Mouse (Mus musculus) hindbrain, embryonic 13.5 days (tissue): ENCODE measurements around the gene Wdr4. TPM values are rescaled to one million over a fixed set of nuclear protein-coding genes. Genes with fewer than 3 reads are reported as not detected.

Experiments used
- ATAC-seq: fragments of 200-750 bp; cut with Nextera tagmentation; 2 replicates; pipeline ENCODE4 v1.8.0; 2017; ENCODE audit warnings: moderate TSS enrichment; ENCODE audit not compliant: low FRiP score
- H3K27ac ChIP-seq: fragments of 300-500 bp; sonication (generic); 2 replicates; pipeline ENCODE4 v1.5.1; 2015; ENCODE audit warnings: inconsistent platforms, mild to moderate bottlenecking, moderate library complexity
- H3K27me3 ChIP-seq: fragments of 300-500 bp; sonication (generic); 2 replicates; pipeline ENCODE4 v1.6.1; 2015; ENCODE audit warnings: mild to moderate bottlenecking, inconsistent platforms
- H3K36me3 ChIP-seq: fragments of 300-500 bp; sonication (generic); 2 replicates; pipeline ENCODE4 v1.6.1; 2015; ENCODE audit warnings: mild to moderate bottlenecking, inconsistent platforms
- H3K4me1 ChIP-seq: fragments of 300-500 bp; sonication (generic); replicated peaks from 2 replicates; pipeline ENCODE4 v1.6.1; 2015; ENCODE audit warnings: inconsistent platforms
- H3K4me2 ChIP-seq: fragments of 300-500 bp; sonication (generic); 2 replicates; pipeline ENCODE4 v1.6.1; 2015; ENCODE audit warnings: inconsistent platforms, mild to moderate bottlenecking, moderate library complexity
- H3K4me3 ChIP-seq: fragments of 300-500 bp; sonication (generic); 2 replicates; pipeline ENCODE4 v1.5.1; 2015; ENCODE audit warnings: mild to moderate bottlenecking, inconsistent platforms
- H3K9ac ChIP-seq: fragments of 300-500 bp; sonication (generic); 2 replicates; pipeline ENCODE4 v1.6.1; 2015; ENCODE audit warnings: mild to moderate bottlenecking, inconsistent platforms
- H3K9me3 ChIP-seq: fragments of 300-500 bp; sonication (generic); 2 replicates; pipeline ENCODE4 v1.6.1; 2016; ENCODE audit warnings: inconsistent platforms
- WGBS: fragments of 180-500 bp; shearing (Covaris S2); methylation state at CpG from one replicate; pipeline ENCODE4 v1.1.7; 2015; 5-methylcytosine and 5-hydroxymethylcytosine counted together
- polyA plus RNA-seq: library from polyadenylated mRNA; unstranded; fragments of >200 nt; fragmentation: Nextera tagmentation; extraction: Ambion mirVana; gene quantifications from 2 replicates; pipeline ENCODE4 v1.2.1, GENCODE M21; 2015

The Wdr4 gene
- polyA plus RNA-seq, 1 experiment from 2014 or later, result 33.2 TPM

- 0 out of 2 replicates have a peak overlapping the region, but pooled peaks have one; percentile 2 for H3K9ac ChIP-seq
- H3K4me2 ChIP-seq, result no peak overlapping the region
- H3K36me3 ChIP-seq, result peaks cover 29% of the 10 kb centered on the region
- no peaks in the 10 kb centered on the region for H3K9me3 ChIP-seq
- H3K27me3 ChIP-seq, result no peaks in the 10 kb centered on the region; the same call in 1 of the 2 replicates
- H3K4me3 ChIP-seq, result no peak overlapping the region
- no peak overlapping the region for H3K27ac ChIP-seq
- H3K4me1 ChIP-seq, result 0 out of 2 replicates have a peak, but pooled peaks cover 2% of the 10 kb centered on the region
- WGBS, result 62% methylated on average over 11 of the region's 11 CpGs
- ATAC-seq, result no peak
Observed at GRCm38 (mm10) chr17:31479108-31479844, 40.5 kb downstream of the Wdr4 start.

- Histone ChIP-seq H3K4me3 (no peak overlapping the region), H3K9me3 (no peaks in the 10 kb centered on the region), H3K36me3 (peaks cover 33% of the 10 kb centered on the region), H3K27ac (no peak overlapping the region), H3K4me2 (no peak overlapping the region), H3K27me3 (no peaks in the 10 kb centered on the region; the same call in 1 of the 2 replicates), H3K4me1 (0 out of 2 replicates have a peak, but pooled peaks cover 2% of the 10 kb centered on the region), H3K9ac (no peak overlapping the region)
- no peak for ATAC-seq
- WGBS, result 84% methylated on average over 7 of the region's 7 CpGs
Observed at GRCm38 (mm10) chr17:31478606-31479005, 41.2 kb downstream of the Wdr4 start.

GRCm38 (mm10) chr17:31474388-31474787 is 45.4 kb downstream of the Wdr4 start:
- peaks cover 70% of the 10 kb centered on the region for H3K36me3 ChIP-seq
- no peaks in the 10 kb centered on the region for H3K27me3 ChIP-seq
- no peak overlapping the region for H3K9ac ChIP-seq
- H3K4me2 ChIP-seq, result no peak overlapping the region
- H3K4me1 ChIP-seq, result peaks cover 19% of the 10 kb centered on the region
- peak overlapping the region; percentile 44; the same call in 1 of the 2 replicates for H3K27ac ChIP-seq
- no peak for ATAC-seq
- no peak overlapping the region for H3K4me3 ChIP-seq
- 82% methylated on average over 6 of the region's 6 CpGs for WGBS
- H3K9me3 ChIP-seq, result no peaks in the 10 kb centered on the region

- peak; percentile 82 for ATAC-seq
- Histone ChIP-seq H3K9me3 (0 out of 2 replicates have a peak, but pooled peaks cover 3% of the 10 kb centered on the region), H3K4me3 (no peak overlapping the region), H3K36me3 (peaks cover 88% of the 10 kb centered on the region), H3K4me2 (no peak overlapping the region), H3K9ac (no peak overlapping the region), H3K27ac (no peak overlapping the region), H3K27me3 (no peaks in the 10 kb centered on the region), H3K4me1 (peaks cover 16% of the 10 kb centered on the region)
- 46% methylated on average over 5 of the region's 5 CpGs for WGBS
Observed at GRCm38 (mm10) chr17:31470766-31471418, 48.9 kb downstream of the Wdr4 start.

DNA sequence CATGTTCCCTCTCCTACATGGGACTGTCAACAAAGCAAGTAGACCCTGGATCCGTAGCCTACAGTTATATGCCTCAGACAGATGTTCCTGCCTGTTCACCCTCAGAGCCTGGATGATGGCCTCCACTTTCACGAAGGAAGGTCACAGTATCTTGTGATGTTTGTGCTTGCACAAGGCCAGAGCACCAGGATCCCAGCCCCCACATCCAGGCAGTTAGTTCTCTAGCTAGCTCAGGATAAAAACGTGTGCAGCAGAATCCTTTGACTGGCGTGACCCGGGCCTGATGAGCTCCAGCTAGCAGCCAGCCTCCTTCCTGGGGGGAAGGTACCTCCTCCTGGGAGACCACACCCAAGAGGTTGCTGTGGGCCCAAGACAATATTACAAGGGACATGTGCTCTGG is 51.3 kb downstream of the Wdr4 start:
- Histone ChIP-seq H3K4me2 (no peak overlapping the region), H3K4me3 (no peak overlapping the region), H3K27ac (no peak overlapping the region), H3K36me3 (peaks cover 88% of the 10 kb centered on the region), H3K9me3 (0 out of 2 replicates have a peak, but pooled peaks cover 3% of the 10 kb centered on the region), H3K9ac (no peak overlapping the region), H3K27me3 (no peaks in the 10 kb centered on the region), H3K4me1 (peaks cover 16% of the 10 kb centered on the region)
- WGBS, result 69% methylated on average over 5 of the region's 5 CpGs
- no peak for ATAC-seq

GRCm38 (mm10) chr17:31466854-31467253 is 52.9 kb downstream of the Wdr4 start:
- Histone ChIP-seq H3K27me3 (no peaks in the 10 kb centered on the region), H3K4me3 (no peak overlapping the region), H3K9ac (no peak overlapping the region), H3K36me3 (peaks cover 92% of the 10 kb centered on the region), H3K9me3 (0 out of 2 replicates have a peak, but pooled peaks cover 3% of the 10 kb centered on the region), H3K4me1 (peaks cover 16% of the 10 kb centered on the region), H3K4me2 (no peak overlapping the region), H3K27ac (no peak overlapping the region)
- no peak for ATAC-seq
- 91% methylated on average over 3 of the region's 3 CpGs for whole genome bisulfite sequencing

DNA sequence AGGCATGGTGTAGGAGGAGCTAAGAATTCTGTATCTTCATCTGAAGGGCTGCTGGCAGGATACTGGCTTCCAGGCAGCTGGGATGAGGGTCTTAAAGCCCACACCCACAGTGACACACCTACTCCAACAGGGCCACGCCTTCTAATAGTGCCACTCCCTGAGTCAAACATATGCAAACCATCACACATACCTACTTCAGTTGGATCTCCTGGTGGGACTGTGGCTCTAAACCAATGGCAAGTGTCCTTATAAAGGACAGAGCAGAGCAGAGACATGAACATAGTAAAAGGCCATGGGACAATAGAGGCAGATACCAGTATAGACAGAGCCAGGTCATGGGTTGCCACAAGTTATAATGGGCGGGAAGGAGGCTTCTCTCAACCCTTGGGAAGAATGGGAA is 57.3 kb downstream of the Wdr4 start:
- ATAC-seq, result no peak
- 81% methylated on average over 2 of the region's 2 CpGs for WGBS
- Histone ChIP-seq H3K9me3 (0 out of 2 replicates have a peak, but pooled peaks cover 3% of the 10 kb centered on the region), H3K27ac (no peak overlapping the region), H3K4me1 (no peaks in the 10 kb centered on the region), H3K9ac (no peak overlapping the region), H3K27me3 (no peaks in the 10 kb centered on the region), H3K4me3 (no peak overlapping the region), H3K36me3 (peaks cover 92% of the 10 kb centered on the region), H3K4me2 (no peak overlapping the region)

DNA sequence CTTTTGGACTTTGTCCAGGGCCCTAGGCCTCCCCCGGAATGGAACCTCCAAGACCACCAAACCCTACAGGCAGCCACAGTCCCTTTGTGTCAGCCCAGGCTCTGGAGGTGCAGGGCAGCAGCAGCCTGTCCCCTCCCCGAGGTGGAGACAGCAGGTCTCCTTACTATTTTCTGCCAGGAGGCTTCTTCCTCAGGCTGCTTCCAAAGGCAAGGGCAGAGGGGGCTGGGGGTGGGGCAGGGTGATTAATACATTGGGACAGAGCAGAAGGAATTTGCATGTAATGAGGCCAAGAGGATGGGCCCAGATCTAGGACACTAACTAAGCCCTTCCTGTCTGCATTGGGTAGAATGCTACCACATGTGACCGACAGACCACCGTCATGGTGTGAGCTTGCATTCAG is 59.4 kb downstream of the Wdr4 start:
- 63% methylated on average over 4 of the region's 4 CpGs for WGBS
- no peak overlapping the region for H3K4me3 ChIP-seq
- H3K4me2 ChIP-seq, result no peak overlapping the region
- H3K36me3 ChIP-seq, result peaks cover 92% of the 10 kb centered on the region
- no peak for ATAC-seq
- H3K9me3 ChIP-seq, result no peaks in the 10 kb centered on the region
- H3K9ac ChIP-seq, result no peak overlapping the region
- H3K4me1 ChIP-seq, result peaks cover 10% of the 10 kb centered on the region; the same call in 1 of the 2 replicates
- no peaks in the 10 kb centered on the region for H3K27me3 ChIP-seq
- no peak overlapping the region for H3K27ac ChIP-seq

GRCm38 (mm10) chr17:31456723-31457567 is 62.8 kb downstream of the Wdr4 start:
- no peak for ATAC-seq
- Histone ChIP-seq H3K9me3 (no peaks in the 10 kb centered on the region), H3K4me3 (no peak overlapping the region), H3K27ac (peak overlapping the region; percentile 14; the same call in 1 of the 2 replicates), H3K27me3 (no peaks in the 10 kb centered on the region), H3K9ac (no peak overlapping the region), H3K4me1 (peaks cover 10% of the 10 kb centered on the region; the same call in 1 of the 2 replicates), H3K36me3 (peaks cover 78% of the 10 kb centered on the region), H3K4me2 (no peak overlapping the region)
- 78% methylated on average over 18 of the region's 18 CpGs for WGBS

GRCm38 (mm10) chr17:31454056-31454455 is 65.7 kb downstream of the Wdr4 start:
- Histone ChIP-seq H3K9ac (no peak overlapping the region), H3K9me3 (no peaks in the 10 kb centered on the region), H3K4me3 (no peak overlapping the region), H3K36me3 (peaks cover 49% of the 10 kb centered on the region), H3K27me3 (no peaks in the 10 kb centered on the region), H3K4me1 (peaks cover 27% of the 10 kb centered on the region), H3K27ac (no peak overlapping the region), H3K4me2 (no peak overlapping the region)
- WGBS, result 90% methylated on average over 9 of the region's 9 CpGs
- no peak for ATAC-seq

DNA sequence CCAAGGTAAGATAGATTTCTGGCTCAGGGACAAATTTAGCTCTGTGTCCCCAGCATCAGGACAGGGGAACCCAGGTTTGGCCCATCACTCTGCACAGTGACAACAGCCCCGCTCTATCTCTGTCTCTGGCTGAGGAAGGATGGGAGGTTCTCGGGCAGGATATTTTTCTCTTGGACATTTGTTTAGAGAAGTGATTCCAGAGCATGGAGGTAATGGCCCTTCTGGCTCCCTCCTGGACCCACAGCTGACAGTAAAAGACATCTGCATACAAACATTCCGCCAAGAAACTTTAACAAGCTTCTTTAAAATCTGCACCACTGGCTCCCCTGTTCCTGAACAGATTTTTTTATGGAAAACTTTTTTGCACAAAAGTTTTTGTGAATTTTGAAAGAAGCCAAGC is 66.3 kb downstream of the Wdr4 start:
- no peak for ATAC-seq
- Histone ChIP-seq H3K27ac (no peak overlapping the region), H3K4me2 (no peak overlapping the region), H3K9ac (no peak overlapping the region), H3K36me3 (peaks cover 44% of the 10 kb centered on the region), H3K9me3 (no peaks in the 10 kb centered on the region), H3K4me1 (peaks cover 27% of the 10 kb centered on the region), H3K4me3 (no peak overlapping the region), H3K27me3 (no peaks in the 10 kb centered on the region)
- WGBS, result 83% methylated on average over 3 of the region's 3 CpGs

GRCm38 (mm10) chr17:31452816-31453215 is 67.0 kb downstream of the Wdr4 start:
- H3K9me3 ChIP-seq, result no peaks in the 10 kb centered on the region
- no peak overlapping the region for H3K4me3 ChIP-seq
- ATAC-seq, result no peak
- H3K4me1 ChIP-seq, result peaks cover 27% of the 10 kb centered on the region
- no peak overlapping the region for H3K4me2 ChIP-seq
- WGBS, result 82% methylated on average over 2 of the region's 2 CpGs
- no peak overlapping the region for H3K27ac ChIP-seq
- peaks cover 37% of the 10 kb centered on the region for H3K36me3 ChIP-seq
- H3K9ac ChIP-seq, result no peak overlapping the region
- H3K27me3 ChIP-seq, result no peaks in the 10 kb centered on the region
